Comparison of ENCODE assay signal across 27 mouse cellular contexts in genomic region chr13:105028276-105028675, GRCm38 (mm10). TPM values are rescaled to one million over a fixed set of nuclear protein-coding genes. Genes with fewer than 3 reads are reported as not detected.
"Had no signal": no experiment of that assay in that cellular context is flagged by ENCODE, and none has a peak within 500 bp of the region (broad histone marks: within the 10 kb centered on the region; RNA-seq: fewer than 3 reads in every experiment).

No protein-coding gene starts in this region.

- H3K27ac ChIP-seq: midbrain, embryonic 10.5 days; midbrain, embryonic 12.5 days; neural tube, embryonic 13.5 days; neural tube, embryonic 15.5 days had no signal

- H3K9ac ChIP-seq: lung, embryonic 14.5 days; midbrain, embryonic 12.5 days; neural tube, embryonic 13.5 days; neural tube, embryonic 15.5 days had no signal

- H3K36me3 ChIP-seq: midbrain, embryonic 10.5 days; midbrain, embryonic 12.5 days; neural tube, embryonic 13.5 days; neural tube, embryonic 15.5 days had no signal

- H3K4me1 ChIP-seq: midbrain, embryonic 10.5 days; midbrain, embryonic 12.5 days; neural tube, embryonic 13.5 days; neural tube, embryonic 15.5 days had no signal

- H3K27me3 ChIP-seq: midbrain, embryonic 12.5 days; neural tube, embryonic 13.5 days; neural tube, embryonic 15.5 days had no signal

- ATAC-seq: midbrain, embryonic 16.5 days had no signal

- DNase-seq: lung, adult 18-20 months; lung, embryonic 14.5 days; lung, postnatal 10 days; lung, postnatal 4 days; midbrain, embryonic 14.5 days; retina, postnatal 1 day; right cerebral cortex, adult 18-20 months; right cerebral cortex, postnatal 25 days; right cerebral cortex, postnatal 4 days; spleen, adult 18-20 months; thymus, adult 18-20 months; thymus, postnatal 25 days; thymus, postnatal 4 days had no signal

- H3K4me2 ChIP-seq: lung, embryonic 14.5 days; midbrain, embryonic 12.5 days; neural tube, embryonic 13.5 days; neural tube, embryonic 15.5 days had no signal

- H3K4me3 ChIP-seq: midbrain, embryonic 10.5 days; midbrain, embryonic 12.5 days; myocyte; neural tube, embryonic 13.5 days; neural tube, embryonic 15.5 days had no signal

- H3K9me3 ChIP-seq: midbrain, embryonic 10.5 days; midbrain, embryonic 12.5 days; neural tube, embryonic 13.5 days; neural tube, embryonic 15.5 days had no signal

RNA-seq across cellular contexts. Expression of gene Rgs7bp, which starts 26.5 kb away (rescaled TPM):
- total RNA-seq: megakaryocyte-erythroid progenitor cell, adult 5-6 weeks had no signal

RNA-seq across cellular contexts. Expression of gene 4933425L06Rik, which starts 53.6 kb away (rescaled TPM):
- total RNA-seq: megakaryocyte, adult 5-6 weeks; megakaryocyte-erythroid progenitor cell, adult 5-6 weeks had no signal
- polyA plus RNA-seq: lung, embryonic 14.5 days; lung, embryonic 16.5 days; midbrain, embryonic 10.5 days; midbrain, embryonic 12.5 days; midbrain, embryonic 14.5 days; midbrain, embryonic 16.5 days; myocyte; neural tube, embryonic 11.5 days; neural tube, embryonic 13.5 days; neural tube, embryonic 15.5 days; small intestine, adult 2 months; stomach, embryonic 14.5 days; stomach, embryonic 16.5 days; urinary bladder, adult 2 months had no signal
